Mouse (Mus musculus) lung, adult 18-20 months (tissue): ENCODE results near the gene Olfr1160.
"Not testable (repeated sequence)": the region's sequence is repeated elsewhere in the genome, so short reads cannot be mapped to it uniquely, and the experiment has no call there.

Experiments
- DNase-seq, 2 experiments: peaks; one replicate each; pipeline ENCODE4 v3.0.0; 2022; ENCODE audit warnings: mixed read lengths in 2 of 2

The Olfr1160 gene

GRCm38 (mm10) chr2:88007515-88008318, at the start of gene Olfr1160:
Gene Olfr1160 (minus strand): TSS chr2:88008268.
- no peak for DNase-seq

GRCm38 (mm10) chr2:88051029-88051428, 43.0 kb upstream of the Olfr1160 start, which contains the start of gene Olfr1162:
Gene Olfr1162 (minus strand): TSS chr2:88051129.
- no peak for DNase-seq

- DNase-seq, result no peak
Measured at GRCm38 (mm10) chr2:88037599-88037998, 29.5 kb upstream of the Olfr1160 start, which contains the start of gene Olfr73. Gene Olfr73 (minus strand): TSS chr2:88037699.

- DNase-seq, result not testable (repeated sequence)
Measured at GRCm38 (mm10) chr2:88022474-88022873, 14.4 kb upstream of the Olfr1160 start, which contains the start of gene Olfr1161. Gene Olfr1161 (plus strand): TSS chr2:88022774.

GRCm38 (mm10) chr2:87989813-87990212, 18.3 kb downstream of the Olfr1160 start, which contains the start of gene Olfr1158:
Gene Olfr1158 (plus strand): TSS chr2:87990113.
- no peak for DNase-seq

- no peak for DNase-seq
Measured at GRCm38 (mm10) chr2:87974563-87974962, 33.5 kb downstream of the Olfr1160 start, which contains the start of gene Olfr74. Gene Olfr74 (minus strand): TSS chr2:87974663.

GRCm38 (mm10) chr2:87968199-87968598, 39.9 kb downstream of the Olfr1160 start, which contains the start of gene Olfr1157:
Gene Olfr1157 (minus strand): TSS chr2:87968299.
- no peak for DNase-seq

- DNase-seq, result no peak
Measured at GRCm38 (mm10) chr2:87953000-87953399, 55.1 kb downstream of the Olfr1160 start, which contains the start of gene Olfr1156. Gene Olfr1156 (minus strand): TSS chr2:87953100.
